In the genomic region with DNA sequence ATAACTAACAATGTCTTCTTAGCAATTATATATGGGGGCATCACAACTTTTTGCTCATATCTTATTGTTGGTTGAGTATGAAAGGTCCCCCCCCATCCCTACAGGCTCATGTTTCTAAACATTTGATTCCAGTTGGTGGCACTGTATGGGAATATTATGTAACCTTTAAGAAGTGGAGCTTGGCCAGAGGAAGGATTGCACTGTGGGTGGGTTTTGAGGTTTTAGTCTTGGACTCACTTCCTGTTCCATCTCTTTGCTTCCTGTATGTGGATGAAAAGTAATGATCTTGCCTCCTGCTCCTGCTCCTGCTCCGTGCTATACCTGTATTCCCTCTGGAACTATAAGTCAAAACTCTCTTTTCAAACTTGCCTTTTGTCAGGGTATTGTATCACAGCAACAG, we compare ENCODE assay signal across 19 mouse cellular contexts.
DNase-seq lines count a peak whose midpoint lies in the region; ATAC-seq lines count a peak whose summit lies in the region.
"Had no signal": no experiment of that assay in that cellular context is flagged by ENCODE, and none has a peak within 500 bp of the region (broad histone marks: within the 10 kb centered on the region; RNA-seq: fewer than 3 reads in every experiment).

No protein-coding gene starts in this region.

- intact Hi-C loops in heart, postnatal 25 days (cut with DNase I): no loop called here

- peak; percentile 17 for DNase-seq in heart, adult 11 months
- DNase-seq in heart, postnatal 25 days (ENCODE audit: low spot score): no peak
- no peak for DNase-seq in layer of hippocampus, adult 18-20 months (ENCODE audit: low spot score in 2 of 2)
- DNase-seq in thymus, postnatal 4 days: no peak
- DNase-seq: adrenal gland, adult 2 months; adrenal gland, adult 8-10 months; adrenal gland, postnatal 10 days; adrenal gland, postnatal 14 days; adrenal gland, postnatal 25 days; adrenal gland, postnatal 36 days; B cell, adult 2 months; cerebellum, adult 11 months; cerebellum, adult 11-12 months; cerebellum, adult 18-20 months had no signal

- ATAC-seq in granulocyte monocyte progenitor cell, adult 5-6 weeks (replicated peaks; ENCODE audit: poor library complexity, severe bottlenecking): peak; percentile 90
- ATAC-seq in megakaryocyte progenitor cell, adult 5-6 weeks (replicated peaks; ENCODE audit: poor library complexity): peak; percentile 79
- ATAC-seq: activated CD4-positive, CD25-positive, alpha-beta regulatory T cell, adult 4 months; CD4-positive, CD25-positive, alpha-beta regulatory T cell, adult 4 months; Patski had no signal
